Mouse (Mus musculus): ENCODE measurements around the gene Hivep3. TPM values are rescaled to one million over a fixed set of nuclear protein-coding genes. Genes with fewer than 3 reads are reported as not detected.

Hivep3 gene
- total RNA-seq, 2 experiments from 2014 or later, result 10.6 to 12.0 TPM

DNA sequence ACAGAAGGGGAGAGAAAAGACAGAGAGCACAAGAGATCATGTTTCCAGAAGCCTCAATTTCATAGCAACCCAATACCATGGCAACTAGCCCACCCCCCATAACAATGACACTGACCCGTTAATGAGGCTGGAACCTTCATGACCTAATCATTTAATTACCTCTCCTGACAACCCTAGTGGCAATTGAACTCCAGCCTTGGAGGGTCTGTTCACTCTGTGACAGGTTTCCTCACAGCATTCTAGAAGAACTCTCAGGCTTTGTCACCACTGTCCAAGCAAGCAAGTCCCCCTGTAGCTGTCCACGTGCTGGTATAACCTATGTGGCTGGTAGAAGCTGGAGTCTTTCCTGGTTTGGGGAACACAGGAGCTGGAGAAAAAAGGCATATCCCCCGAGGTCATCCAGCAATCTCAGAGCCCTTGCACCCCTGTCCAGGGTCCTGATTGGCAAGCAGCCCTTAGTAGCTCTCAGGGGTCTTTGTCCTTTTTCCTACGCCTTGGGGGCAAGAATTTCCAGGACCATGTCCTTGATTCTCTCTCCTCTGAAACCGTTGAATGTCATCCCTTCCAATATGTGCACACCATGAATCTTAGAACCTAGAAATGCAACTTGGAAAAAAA is 450.9 kb downstream of the Hivep3 start:
- DNase-seq (ENCODE audit: low spot score in 2 of 2), result no peak

DNA sequence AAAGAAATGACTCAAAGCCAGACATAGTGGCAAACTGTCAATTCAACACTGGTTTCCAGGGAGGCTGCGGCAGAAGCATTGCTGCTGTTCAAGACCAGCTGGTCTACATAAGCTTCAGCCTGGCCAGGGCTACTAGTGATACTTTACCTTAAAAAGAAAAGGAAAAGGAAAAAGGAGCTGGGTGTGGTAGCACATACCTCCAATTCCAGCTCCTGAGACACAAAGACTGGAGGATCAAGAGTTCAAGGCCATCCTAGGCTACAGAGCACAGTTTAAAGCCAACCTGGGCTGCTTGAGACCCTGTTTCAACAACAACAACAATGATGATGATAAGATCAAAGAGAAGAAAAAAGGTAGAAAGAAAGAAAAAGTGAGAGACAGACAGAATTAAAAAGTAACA is 452.9 kb downstream of the Hivep3 start:
- DNase-seq (ENCODE audit: low spot score in 2 of 2), result no peak

DNA sequence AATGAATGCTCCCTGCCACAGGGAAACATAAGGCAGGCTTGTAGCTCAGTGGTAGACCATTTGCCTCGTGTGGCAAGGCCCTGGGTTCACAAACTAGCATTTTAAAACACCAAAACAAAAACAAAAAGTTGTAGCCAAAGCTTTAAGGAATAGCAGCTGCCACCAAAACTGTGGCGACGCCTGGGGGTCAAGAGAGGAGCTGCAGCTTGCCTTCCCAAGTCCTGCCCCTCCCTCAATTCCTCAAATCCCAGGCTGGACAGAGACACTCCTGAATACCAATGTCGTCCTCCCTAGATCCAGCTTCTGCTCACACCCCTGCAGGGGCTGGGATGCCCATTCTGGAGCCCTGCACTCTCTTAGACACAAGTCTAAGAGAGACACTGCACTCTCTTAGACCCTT is 453.4 kb downstream of the Hivep3 start:
- DNase-seq (ENCODE audit: low spot score in 2 of 2), result no peak

Other genes with a start within 250 kb of the Hivep3 start
- 1 to 10 TPM; 1.2 to 2.0 TPM for gene Rimkla, start 241.2 kb upstream of the Hivep3 start, total RNA-seq (2021)
- gene Foxj3, start 196.8 kb upstream of the Hivep3 start, total RNA-seq (2021), result 10 to 100 TPM; 51.2 to 58.2 TPM
- 10 to 100 TPM in 1 of 2 experiments, 1 to 10 TPM in 1; 9.7 to 10.2 TPM for gene Frg2f1, start 194.3 kb upstream of the Hivep3 start, total RNA-seq (2021)
- gene Guca2a, start 96.1 kb upstream of the Hivep3 start, total RNA-seq (2021), result under 1 TPM; 0.56 to 0.92 TPM
- under 1 TPM in 1 of 2 experiments, not detected in 1; 0.53 TPM for gene Guca2b, start 74.8 kb upstream of the Hivep3 start, total RNA-seq (2021)